Mouse (Mus musculus) small intestine, adult 2 months (tissue): ENCODE measurements at regions not wholly inside any gene's neighbourhood (a gene's known extent, or its start where the extent isn't known, plus 50 kb on each side); places are given as distances from the start of the nearest gene placed in this dataset.

ENCODE experiments used
- CTCF ChIP-seq: fragments of 200-500 bp; IDR thresholded peaks from 2 replicates; pipeline ENCODE4 v1.5.1; 2012; ENCODE audit warnings: low read depth, mild to moderate bottlenecking, control low read depth, inconsistent platforms, low read length, moderate library complexity, mixed read lengths; ENCODE audit not compliant: insufficient replicate concordance, insufficient read length; ENCODE audit errors: extremely low read depth
- POLR2A ChIP-seq: fragments of 200-500 bp; IDR thresholded peaks from 2 replicates; pipeline ENCODE4 v1.6.1; 2012; ENCODE audit warnings: low read depth, mild to moderate bottlenecking, control low read depth, inconsistent platforms, low read length, moderate library complexity

DNA sequence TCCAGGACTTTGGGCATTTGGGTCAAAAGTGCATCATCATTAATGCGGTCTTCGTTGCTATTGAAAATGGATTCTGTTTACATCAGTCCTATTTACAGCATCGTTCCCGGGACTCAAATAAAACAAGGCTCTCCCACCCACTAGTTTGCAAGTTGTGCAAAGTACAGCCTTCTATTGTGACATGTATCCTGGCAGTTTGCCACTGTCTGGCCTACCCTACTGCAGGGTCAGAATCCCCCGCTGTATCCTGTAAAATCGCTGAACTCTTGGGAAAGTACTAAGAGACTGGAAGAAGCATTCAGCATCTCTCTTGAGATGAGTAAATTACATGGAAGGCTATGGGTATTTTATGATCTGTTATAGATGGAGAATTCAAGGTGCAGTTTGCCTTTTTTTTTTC is 122.1 kb upstream of the Adamts9 start:
- no peak for TF ChIP-seq CTCF
- TF ChIP-seq POLR2A, result no peak
